ENCODE assay signal across 7 mouse cellular contexts in genomic region chr1:153265579-153265978, GRCm38 (mm10).
DNase-seq lines count a peak whose midpoint lies in the region; ATAC-seq lines count a peak whose summit lies in the region.

No protein-coding gene starts in this region.

- WGBS in embryonic facial prominence, embryonic 10.5 days, result 74% methylated on average over 7 of the region's 7 CpGs
- WGBS in embryonic facial prominence, embryonic 14.5 days, result 56% methylated on average over 7 of the region's 7 CpGs
- 24% methylated on average over 7 of the region's 7 CpGs for WGBS in lung, embryonic 15.5 days

- H3K27me3 ChIP-seq in embryonic facial prominence, embryonic 10.5 days (replicated peaks; ENCODE audit: low read depth, poor library complexity, severe bottlenecking), result no peaks in the 10 kb centered on the region
- no peaks in the 10 kb centered on the region for H3K27me3 ChIP-seq in embryonic facial prominence, embryonic 14.5 days (replicated peaks; ENCODE audit: control insufficient read depth, insufficient read depth, low read length)
- H3K27me3 ChIP-seq in lung, embryonic 15.5 days, result no peaks in the 10 kb centered on the region

- ATAC-seq in embryonic facial prominence, embryonic 14.5 days (ENCODE audit: low read depth), result peak; percentile 56; the same call in 1 of the 2 replicates
- ATAC-seq in lung, embryonic 15.5 days (ENCODE audit: borderline replicate concordance, extremely low read depth, low FRiP score, low TSS enrichment), result peak; percentile 81

- intact Hi-C loops in heart, postnatal 25 days (cut with DNase I), result no loop called here
- intact Hi-C loops in left cerebral cortex, postnatal 25 days (cut with DNase I), result loop anchor here (5.0 kb wide), 1 partner anchor 67 kb away; the partner anchor contains the start of gene Lamc1

- H3K4me2 ChIP-seq in embryonic facial prominence, embryonic 14.5 days (ENCODE audit: low read depth, low read length), result no peak overlapping the region
- no peak overlapping the region for H3K4me2 ChIP-seq in lung, embryonic 15.5 days

- DNase-seq in embryonic facial prominence, embryonic 10.5 days (ENCODE audit: low spot score), result no peak
- DNase-seq in embryonic facial prominence, embryonic 14.5 days (ENCODE audit: low spot score), result no peak
- peak; percentile 53 for DNase-seq in heart, postnatal 25 days (ENCODE audit: low spot score)
- DNase-seq in cerebellum, adult 11-12 months, result no peak
- no peak for DNase-seq in frontal cortex, adult 2 months (ENCODE audit: extremely low spot score in 1 of 2, low spot score in 1 of 2)
- DNase-seq in left cerebral cortex, postnatal 25 days (ENCODE audit: low spot score in 2 of 2), result no peak

- H3K36me3 ChIP-seq in embryonic facial prominence, embryonic 10.5 days (replicated peaks), result peaks cover 11% of the 10 kb centered on the region
- peaks cover 15% of the 10 kb centered on the region for H3K36me3 ChIP-seq in embryonic facial prominence, embryonic 14.5 days (ENCODE audit: control insufficient read depth, insufficient read depth, low read length)
- H3K36me3 ChIP-seq in lung, embryonic 15.5 days, result peaks cover 11% of the 10 kb centered on the region; the same call in 1 of the 2 replicates

- no peak overlapping the region for H3K4me3 ChIP-seq in embryonic facial prominence, embryonic 10.5 days
- no peak overlapping the region for H3K4me3 ChIP-seq in embryonic facial prominence, embryonic 14.5 days (ENCODE audit: low read depth, low read length)
- no peak overlapping the region for H3K4me3 ChIP-seq in lung, embryonic 15.5 days

- H3K4me1 ChIP-seq in embryonic facial prominence, embryonic 10.5 days, result peaks cover 28% of the 10 kb centered on the region
- H3K4me1 ChIP-seq in embryonic facial prominence, embryonic 14.5 days (ENCODE audit: control insufficient read depth, insufficient read depth, low read length), result peaks cover 33% of the 10 kb centered on the region
- peaks cover 66% of the 10 kb centered on the region for H3K4me1 ChIP-seq in lung, embryonic 15.5 days

- no peak overlapping the region for H3K9ac ChIP-seq in embryonic facial prominence, embryonic 14.5 days (ENCODE audit: low read depth, low read length)
- H3K9ac ChIP-seq in lung, embryonic 15.5 days, result no peak overlapping the region

- no peaks in the 10 kb centered on the region for H3K9me3 ChIP-seq in embryonic facial prominence, embryonic 10.5 days
- no peaks in the 10 kb centered on the region for H3K9me3 ChIP-seq in embryonic facial prominence, embryonic 14.5 days (ENCODE audit: control insufficient read depth, low read length)
- no peaks in the 10 kb centered on the region for H3K9me3 ChIP-seq in lung, embryonic 15.5 days

- peak overlapping the region; percentile 8; the same call in 1 of the 2 replicates for H3K27ac ChIP-seq in embryonic facial prominence, embryonic 10.5 days (replicated peaks)
- peak overlapping the region; percentile 74 for H3K27ac ChIP-seq in embryonic facial prominence, embryonic 14.5 days (replicated peaks; ENCODE audit: low read depth, low read length)
- peak overlapping the region; percentile 93 for H3K27ac ChIP-seq in lung, embryonic 15.5 days

Comparison
In these comparisons a context has a peak if more than half of its experiments do, and no peak if none do; other contexts are left out.
1. H3K27ac ChIP-seq: peak in every context shown above with its lines; median percentile 93 in lung, embryonic 15.5 days; 74 in embryonic facial prominence, embryonic 14.5 days; 8 in embryonic facial prominence, embryonic 10.5 days.